Comparison of ENCODE assay signal across 8 mouse cellular contexts in the genomic region with DNA sequence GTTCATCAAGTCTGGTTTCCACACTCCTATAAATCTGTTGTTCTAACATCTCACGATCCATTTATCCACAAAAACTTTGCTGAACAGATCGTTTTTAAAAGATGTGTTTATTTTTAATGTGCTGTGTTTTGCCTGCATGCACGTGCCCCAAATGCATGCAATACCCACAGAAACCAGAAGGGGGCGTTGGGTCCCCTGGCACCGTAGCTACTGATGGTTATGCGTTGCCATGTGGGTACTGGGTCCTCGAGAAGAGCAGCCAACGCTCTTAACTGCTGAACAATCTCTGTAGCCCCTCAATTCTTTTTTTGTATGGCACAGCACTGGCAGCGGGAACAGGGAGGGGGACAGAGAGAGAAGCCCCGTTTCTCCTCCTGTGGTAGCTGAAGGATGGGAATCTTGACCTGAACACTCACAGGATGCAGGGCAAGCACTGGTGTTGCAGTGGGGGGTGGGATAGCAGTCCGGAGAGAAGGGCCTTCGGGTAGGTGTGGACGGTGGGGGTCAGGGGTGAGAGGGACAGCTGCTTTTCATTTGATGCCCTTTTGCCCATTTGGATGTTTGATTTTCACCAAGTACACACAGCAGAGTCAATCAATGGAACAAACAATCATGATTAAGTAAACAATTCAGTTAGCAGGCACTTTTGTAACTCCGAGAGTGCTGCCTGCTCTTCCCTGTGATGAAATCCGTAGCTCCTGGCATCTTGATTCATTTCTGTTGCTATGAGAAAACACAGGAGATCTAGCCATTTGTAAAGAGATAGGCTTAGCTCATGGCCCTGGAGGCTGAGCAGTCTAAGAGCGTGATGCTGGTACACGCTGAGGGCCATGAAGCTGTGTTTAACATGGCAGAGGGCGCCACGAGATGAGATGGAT. TPM values are rescaled to one million over a fixed set of nuclear protein-coding genes. Genes with fewer than 3 reads are reported as not detected.
DNase-seq lines count a peak whose midpoint lies in the region; ATAC-seq and TF ChIP-seq lines count a peak whose summit lies in the region.

No protein-coding gene starts in this region.

- H3K9ac ChIP-seq in forebrain, postnatal 0 days = no peak overlapping the region
- H3K9ac ChIP-seq in forebrain, embryonic 13.5 days = no peak overlapping the region

- H3K27me3 ChIP-seq in forebrain, postnatal 0 days (ENCODE audit: insufficient read depth, low read length) = no peaks in the 10 kb centered on the region
- no peaks in the 10 kb centered on the region for H3K27me3 ChIP-seq in forebrain, embryonic 13.5 days

- no peak overlapping the region for H3K4me3 ChIP-seq in forebrain, postnatal 0 days (ENCODE audit: low read depth, low read length)
- no peak overlapping the region for H3K4me3 ChIP-seq in forebrain, embryonic 13.5 days

- no peak overlapping the region for H3K4me2 ChIP-seq in forebrain, postnatal 0 days (ENCODE audit: low read depth)
- no peak overlapping the region for H3K4me2 ChIP-seq in forebrain, embryonic 13.5 days

- no peaks in the 10 kb centered on the region for H3K9me3 ChIP-seq in forebrain, postnatal 0 days (ENCODE audit: low read length)
- no peaks in the 10 kb centered on the region for H3K9me3 ChIP-seq in forebrain, embryonic 13.5 days (replicated peaks)

- ATAC-seq in forebrain, postnatal 0 days = no peak; the same call in 1 of the 2 replicates
- ATAC-seq in forebrain, embryonic 13.5 days = no peak
- no peak for ATAC-seq in monocyte, adult 5-6 weeks (replicated peaks; ENCODE audit: insufficient number of reproducible peaks, low FRiP score, low TSS enrichment, poor library complexity, severe bottlenecking)

- WGBS in forebrain, postnatal 0 days = 51% methylated on average over 19 of the region's 19 CpGs
- WGBS in forebrain, embryonic 13.5 days = 54% methylated on average over 19 of the region's 19 CpGs

- TF ChIP-seq CTCF in forebrain, postnatal 0 days (IDR thresholded peaks at IDR 0.05; ENCODE audit: low read depth) = peak; percentile 80

- DNase-seq in forebrain, postnatal 0 days = peak; percentile 67
- peak; percentile 54 for DNase-seq in 416B (ENCODE audit: low read depth)
- peak; percentile 67 for DNase-seq in adipocyte (ENCODE audit: low spot score)
- DNase-seq in kidney, postnatal 14 days = peak; percentile 27
- peak; percentile 39 to 66 for DNase-seq in natural killer cell, adult 2 months (ENCODE audit: low spot score in 2 of 2)
- DNase-seq in gastrocnemius, postnatal 25 days = no peak

- H3K36me3 ChIP-seq in forebrain, postnatal 0 days (ENCODE audit: insufficient read depth) = no peaks in the 10 kb centered on the region
- no peaks in the 10 kb centered on the region for H3K36me3 ChIP-seq in forebrain, embryonic 13.5 days (ENCODE audit: poor library complexity, severe bottlenecking)

- H3K4me1 ChIP-seq in forebrain, postnatal 0 days (ENCODE audit: insufficient read depth) = no peaks in the 10 kb centered on the region
- H3K4me1 ChIP-seq in forebrain, embryonic 13.5 days = no peaks in the 10 kb centered on the region

- H3K27ac ChIP-seq in forebrain, postnatal 0 days (ENCODE audit: low read depth, low read length) = no peak overlapping the region
- H3K27ac ChIP-seq in forebrain, embryonic 13.5 days = no peak overlapping the region

RNA-seq across cellular contexts. Expression of a gene that starts 15.5 kb away (rescaled TPM):
- 80.6 and 89.2 TPM in 2 replicates for total RNA-seq in forebrain, postnatal 0 days (2014; rRNA removed)
- polyA plus RNA-seq in forebrain, postnatal 0 days (2015; fragmentation: Nextera tagmentation; extraction: Ambion mirVana) = 23.5 and 32.1 TPM in 2 replicates
- polyA plus RNA-seq in forebrain, embryonic 13.5 days (2015; fragmentation: Nextera tagmentation; extraction: Ambion mirVana) = 39.3 and 44.9 TPM in 2 replicates
- 23.3 to 53.6 TPM (median 28.7 TPM) in 3 replicates for total RNA-seq in monocyte, adult 5-6 weeks (2017)
- 1 to 10 TPM; 4.8 to 5.6 TPM for total RNA-seq in gastrocnemius, postnatal 25 days (2021)

RNA-seq across cellular contexts. Expression of a gene that starts 58.3 kb away (rescaled TPM):
- total RNA-seq in forebrain, postnatal 0 days (2014; rRNA removed) = 81.9 and 98.2 TPM in 2 replicates
- polyA plus RNA-seq in forebrain, postnatal 0 days (2015; fragmentation: Nextera tagmentation; extraction: Ambion mirVana) = 26.4 and 31.7 TPM in 2 replicates
- 23.9 and 26.4 TPM in 2 replicates for polyA plus RNA-seq in forebrain, embryonic 13.5 days (2015; fragmentation: Nextera tagmentation; extraction: Ambion mirVana)
- 811 to 879 TPM (median 868 TPM) in 3 replicates for total RNA-seq in monocyte, adult 5-6 weeks (2017)
- total RNA-seq in gastrocnemius, postnatal 25 days (2021) = 100 to 1,000 TPM in 1 of 2 experiments, 10 to 100 TPM in 1; 97.5 to 115 TPM
